Mouse (Mus musculus) embryo, embryonic 9.5 days (tissue): ENCODE results near the gene Nudt14.

ENCODE experiments used
- DNase-seq: peaks from one replicate; pipeline ENCODE4 v3.0.0-alpha.2; 2017; ENCODE audit errors: extremely low spot score

Gene Nudt14

DNA sequence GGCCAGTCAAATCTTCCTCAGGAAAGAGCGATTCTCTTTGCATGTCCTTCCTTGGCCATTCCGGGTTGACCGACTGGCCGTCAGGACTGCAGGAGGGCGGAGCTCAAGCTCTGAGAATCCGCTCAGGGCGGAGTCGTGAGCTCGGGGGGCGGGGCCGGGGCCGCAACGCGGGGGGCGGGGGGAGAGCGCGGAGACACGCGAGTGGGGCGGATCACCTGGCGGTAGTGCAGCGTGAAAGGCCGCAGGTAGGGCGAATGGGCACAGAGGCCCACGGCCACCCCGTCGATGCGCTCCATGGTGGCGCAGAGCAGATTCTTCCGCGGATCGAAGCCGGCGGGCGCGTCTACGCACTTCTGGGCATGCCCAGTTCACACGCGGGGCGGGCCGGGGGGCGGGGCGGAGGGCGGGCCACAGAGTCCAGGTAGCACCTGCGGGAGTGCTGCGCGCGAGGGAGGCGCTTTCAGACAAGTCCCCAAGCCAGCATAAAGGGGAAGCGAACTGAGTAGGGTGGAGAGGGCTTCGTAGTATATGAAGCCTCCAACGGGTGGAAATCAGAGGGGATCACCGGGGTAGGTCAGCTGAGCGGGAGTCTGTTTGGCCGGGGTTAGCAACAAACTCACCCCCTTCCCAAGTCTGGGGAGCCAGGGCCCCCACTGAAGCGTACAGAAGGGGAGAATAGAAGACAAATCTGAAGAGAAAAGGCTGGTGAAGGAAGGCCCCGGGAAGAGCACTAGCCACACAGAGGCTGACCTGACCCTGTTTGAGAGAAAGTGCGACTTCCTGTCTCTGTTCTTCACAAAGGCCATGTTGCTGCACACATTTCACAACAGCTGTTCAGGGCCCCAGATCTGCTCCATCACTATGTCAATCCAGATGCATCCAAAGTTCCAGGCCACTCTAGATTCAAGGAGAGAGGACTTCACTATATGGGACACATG, at the start of gene Nudt14:
Nudt14 (minus strand) TSS at position 349 of the 938 bp plus-strand sequence.
- peak; percentile 86 for DNase-seq

DNA sequence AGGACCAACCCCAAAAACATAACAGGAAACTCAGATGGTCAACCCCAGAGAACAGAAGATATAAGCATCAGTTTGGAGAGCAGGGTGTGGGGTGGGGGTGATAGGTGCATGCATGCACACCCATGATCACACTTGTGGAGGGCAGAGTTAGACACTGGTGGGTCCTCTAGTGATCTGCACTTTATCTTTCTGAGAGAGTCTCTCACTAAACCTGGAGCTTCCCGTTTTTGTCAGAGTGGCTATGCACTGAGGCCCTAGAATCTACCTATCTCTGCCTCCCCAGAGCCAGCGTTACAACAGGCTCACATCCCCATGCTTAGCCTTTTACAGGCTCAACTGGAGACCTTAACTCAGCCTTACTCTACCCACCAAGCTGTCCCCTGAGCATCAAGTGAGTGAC, 49.5 kb upstream of the Nudt14 start:
- no peak for DNase-seq

DNA sequence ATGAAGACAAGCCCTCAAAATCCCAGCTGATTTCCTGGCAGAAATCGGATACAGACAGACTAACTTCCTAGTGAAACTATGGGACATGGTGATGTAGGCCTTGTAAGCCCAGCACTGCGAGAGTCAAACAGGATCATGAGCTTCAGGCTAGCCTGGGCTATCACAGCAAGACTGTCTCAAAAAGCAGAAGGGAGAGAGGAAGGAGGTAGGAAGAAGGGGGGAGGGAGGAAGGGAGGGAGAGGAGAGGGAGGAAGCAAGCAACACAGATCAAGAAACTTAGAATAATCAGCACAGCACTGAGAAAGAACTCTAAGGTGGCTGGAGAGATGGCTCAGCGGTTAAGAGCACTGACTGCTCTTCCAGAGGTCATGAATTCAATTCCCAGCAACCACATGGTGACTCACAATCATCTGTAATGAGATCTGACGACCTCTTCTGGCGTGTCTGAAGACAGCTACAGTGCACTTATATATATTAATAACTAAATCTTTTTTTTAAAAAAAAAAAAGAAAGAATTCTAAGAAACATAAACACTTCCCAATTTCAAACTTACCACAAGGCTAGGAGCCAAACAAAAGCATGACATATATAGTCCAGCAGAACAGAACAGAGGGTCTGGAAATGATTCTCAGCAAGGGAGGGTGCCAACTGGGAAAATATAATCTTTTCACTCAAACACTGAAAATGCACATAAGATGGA, 48.9 kb upstream of the Nudt14 start:
- no peak for DNase-seq

DNA sequence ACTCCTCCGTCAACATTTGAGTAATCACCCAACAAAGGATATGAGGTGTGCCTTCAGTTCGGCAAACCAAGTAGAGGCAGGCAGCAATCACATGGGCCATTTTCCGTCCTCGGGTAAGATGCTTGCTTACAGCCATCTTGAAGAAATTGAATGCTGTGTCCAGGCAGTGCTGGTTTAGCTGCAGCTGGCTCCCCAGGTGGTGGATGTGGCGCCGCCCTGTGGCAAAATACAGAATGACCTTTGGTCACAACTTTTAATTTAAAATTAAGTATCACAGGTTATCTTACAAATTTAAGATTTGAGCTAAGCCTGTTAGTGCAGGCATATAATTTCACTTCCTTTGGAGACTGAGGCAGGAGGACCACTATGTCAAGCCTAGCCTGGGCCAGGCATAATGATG, 46.0 kb upstream of the Nudt14 start:
- no peak for DNase-seq

DNA sequence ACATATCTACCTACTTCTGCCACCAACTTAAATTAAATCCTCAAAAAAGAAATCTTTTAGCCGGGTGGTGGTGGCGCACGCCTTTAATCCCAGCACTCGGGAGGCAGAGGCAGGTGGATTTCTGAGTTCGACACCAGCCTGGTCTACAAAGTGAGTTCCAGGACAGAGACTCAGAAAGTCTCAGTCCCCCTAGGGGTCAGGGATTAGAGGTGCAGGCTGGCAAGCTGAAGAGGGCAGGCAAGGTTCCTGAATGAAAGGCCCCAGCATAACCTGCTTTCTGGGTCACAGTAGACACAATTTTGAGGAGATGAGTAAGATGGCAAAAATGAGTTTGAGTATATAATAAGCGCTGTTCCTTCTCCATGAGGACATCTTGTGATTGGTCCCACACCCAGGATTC, 43.4 kb upstream of the Nudt14 start:
- no peak for DNase-seq

DNA sequence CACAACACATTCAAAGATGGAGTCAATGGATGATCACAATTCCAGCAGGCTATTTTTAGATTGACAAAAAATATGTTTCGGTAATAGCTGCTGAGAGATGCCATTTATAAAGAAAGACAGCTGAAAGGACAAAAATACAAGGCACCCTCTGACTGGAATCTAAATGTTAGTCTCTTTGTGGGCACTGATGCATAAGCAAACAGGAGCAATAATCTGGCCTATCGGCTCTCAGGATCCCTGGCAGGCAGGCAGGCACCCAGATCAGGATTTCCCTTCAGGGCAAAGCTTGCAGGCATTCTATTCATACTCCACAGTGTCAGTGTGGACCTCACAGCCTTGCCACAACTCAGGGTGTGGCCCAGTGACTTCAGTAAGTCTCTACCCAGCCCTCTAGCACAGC, 40.1 kb upstream of the Nudt14 start:
- no peak for DNase-seq

DNA sequence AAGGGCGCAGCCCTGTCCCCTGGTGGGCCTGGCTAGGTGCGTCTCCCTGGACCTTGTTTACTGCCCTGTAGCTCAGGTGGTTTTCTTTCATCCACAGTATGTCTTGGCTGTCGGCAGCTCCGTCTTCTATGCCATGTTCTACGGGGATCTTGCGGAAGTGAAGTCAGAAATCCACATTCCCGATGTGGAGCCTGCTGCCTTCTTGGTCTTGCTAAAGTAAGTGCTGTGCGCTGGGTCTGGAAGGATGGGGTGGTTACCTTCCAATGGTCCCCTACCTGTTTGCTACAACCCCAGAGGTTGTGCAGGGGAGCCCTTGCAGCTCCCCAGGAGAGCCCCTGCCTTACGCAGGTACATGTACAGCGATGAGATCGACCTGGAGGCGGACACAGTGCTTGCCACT, 35.2 kb upstream of the Nudt14 start:
- peak; percentile 24 for DNase-seq

DNA sequence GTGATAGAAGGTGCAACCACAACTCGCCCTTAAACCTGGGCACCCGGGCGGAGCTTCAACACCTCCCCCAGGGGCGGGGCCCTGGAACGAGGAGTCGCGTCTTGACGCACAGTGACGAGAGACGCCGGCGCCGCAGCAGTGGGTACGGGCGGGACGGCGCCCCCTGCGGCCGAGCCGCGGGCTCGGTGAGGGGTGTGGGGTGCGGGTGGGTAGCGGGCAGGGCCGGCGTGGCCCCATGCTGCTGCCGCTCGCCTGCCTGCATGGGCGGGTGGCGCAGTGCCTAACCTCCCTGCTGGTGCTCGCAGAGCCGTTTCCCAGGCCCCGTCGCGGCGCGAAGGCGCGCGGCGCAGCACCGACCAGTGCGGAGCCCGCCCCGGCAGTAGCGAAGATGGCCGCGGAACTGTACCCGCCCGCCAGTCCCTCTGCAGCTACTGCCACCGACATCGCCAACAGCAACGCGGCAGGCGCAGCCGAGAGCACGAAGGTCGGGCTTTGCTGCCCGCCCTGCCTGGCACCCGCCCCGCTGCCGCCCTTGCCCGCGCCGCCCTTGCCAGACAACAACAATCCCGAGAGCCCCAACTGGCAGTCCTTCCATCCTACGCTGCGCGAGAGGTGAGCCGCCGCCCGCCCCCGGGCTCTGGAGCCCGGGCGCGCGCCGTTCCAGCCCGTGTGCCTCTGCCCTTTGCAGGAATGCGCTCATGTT, 34.6 kb upstream of the Nudt14 start, which contains the start of gene Btbd6:
Btbd6 (plus strand) TSS at position 112 of the 703 bp plus-strand sequence.
- DNase-seq = peak; percentile 87

DNA sequence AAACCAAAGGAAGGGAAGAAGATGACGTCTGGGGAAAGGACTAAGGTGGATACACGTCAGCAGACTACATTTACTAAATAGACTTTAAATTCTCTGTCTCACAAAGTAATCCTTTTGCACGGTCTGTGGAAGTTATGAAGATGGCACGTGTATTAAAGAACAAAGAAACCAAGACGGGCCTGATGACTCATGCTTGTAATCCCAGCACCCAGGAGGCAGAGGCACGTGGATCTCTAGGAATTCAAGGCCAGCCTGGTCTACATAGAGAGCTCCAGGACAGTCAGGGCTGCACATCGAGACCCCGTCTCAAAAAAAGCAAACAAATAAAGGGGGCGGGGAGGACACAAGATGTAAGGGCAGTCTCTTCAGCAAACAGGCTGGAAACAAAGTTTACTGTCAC, 32.8 kb upstream of the Nudt14 start:
- DNase-seq = no peak

DNA sequence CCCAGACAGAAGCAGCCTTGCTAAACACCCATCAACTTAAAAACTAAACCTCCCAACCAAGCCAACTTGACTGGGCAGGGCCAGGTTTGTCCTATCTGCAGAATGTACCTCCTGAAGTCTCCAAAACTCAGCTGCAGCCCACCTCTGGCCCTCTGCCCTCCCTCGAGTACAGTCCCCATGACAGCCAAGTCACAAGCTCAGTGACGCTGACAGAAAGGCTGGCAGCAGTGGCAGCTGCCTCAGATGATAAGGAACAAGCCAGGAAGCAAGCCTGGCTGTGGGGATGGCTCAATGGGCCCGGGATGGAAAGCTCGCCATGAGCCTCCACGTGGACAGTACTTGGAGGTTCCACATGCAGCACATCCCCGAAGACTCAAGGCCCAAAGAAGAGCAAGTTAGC, 27.7 kb upstream of the Nudt14 start:
- no peak for DNase-seq

DNA sequence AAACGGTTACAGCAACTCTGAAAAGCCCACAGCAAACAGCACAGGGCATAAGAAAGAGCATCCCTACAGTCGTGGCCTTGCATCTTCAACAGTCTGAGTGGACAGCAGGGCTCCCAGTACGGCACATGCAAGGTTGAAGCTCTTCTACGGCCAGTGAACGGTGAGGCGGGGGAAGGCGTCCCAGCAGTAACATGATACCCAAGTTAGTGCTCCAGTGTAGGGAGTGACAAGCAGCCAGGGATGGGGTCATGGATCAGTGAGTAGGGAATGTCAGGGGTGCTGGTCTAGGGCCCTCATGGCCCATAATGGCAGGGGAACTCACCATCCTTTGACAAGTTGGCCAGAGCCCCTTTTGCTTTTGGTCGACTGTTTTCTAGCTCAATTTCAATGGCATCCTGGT, 27.0 kb upstream of the Nudt14 start:
- DNase-seq = no peak

DNA sequence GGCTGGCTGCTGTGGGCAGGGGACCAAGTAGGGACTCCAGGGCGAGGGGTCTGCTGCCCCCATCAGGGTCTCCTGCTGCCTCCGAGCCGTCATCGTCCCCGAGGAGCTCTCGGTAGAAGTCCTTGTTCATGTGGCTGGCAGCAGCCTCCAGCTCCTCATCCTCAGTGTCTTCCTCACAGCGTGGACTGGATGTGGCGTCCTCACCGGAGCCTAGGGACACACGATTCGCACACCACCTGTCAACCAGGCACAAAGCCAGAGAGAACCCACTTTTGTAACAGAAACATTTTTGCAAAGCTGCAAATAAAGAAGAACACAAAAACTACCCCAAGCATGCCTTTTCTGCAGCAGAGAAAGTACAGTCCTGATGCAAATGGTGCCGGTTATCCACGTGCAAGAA, 23.9 kb upstream of the Nudt14 start:
- no peak for DNase-seq

DNA sequence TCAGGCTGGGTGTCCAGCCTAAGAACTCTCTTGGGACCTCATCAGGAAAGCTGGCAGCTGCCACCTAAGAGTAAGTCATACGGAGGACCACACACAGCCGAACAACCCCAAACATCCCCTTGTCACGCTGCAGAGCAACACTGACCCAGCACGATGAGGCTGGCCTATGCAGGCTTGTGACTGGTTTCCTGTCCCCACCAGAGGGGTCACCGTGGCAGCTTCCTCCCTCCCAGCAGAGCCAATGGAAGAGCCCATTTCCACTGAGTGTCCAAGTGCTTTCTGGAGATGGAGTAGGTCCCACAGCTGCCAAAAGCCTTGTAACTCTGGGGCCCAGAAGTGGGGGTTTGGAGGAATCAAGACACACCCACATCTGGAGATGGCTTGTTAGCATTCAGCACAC, 19.9 kb upstream of the Nudt14 start:
- no peak for DNase-seq

DNA sequence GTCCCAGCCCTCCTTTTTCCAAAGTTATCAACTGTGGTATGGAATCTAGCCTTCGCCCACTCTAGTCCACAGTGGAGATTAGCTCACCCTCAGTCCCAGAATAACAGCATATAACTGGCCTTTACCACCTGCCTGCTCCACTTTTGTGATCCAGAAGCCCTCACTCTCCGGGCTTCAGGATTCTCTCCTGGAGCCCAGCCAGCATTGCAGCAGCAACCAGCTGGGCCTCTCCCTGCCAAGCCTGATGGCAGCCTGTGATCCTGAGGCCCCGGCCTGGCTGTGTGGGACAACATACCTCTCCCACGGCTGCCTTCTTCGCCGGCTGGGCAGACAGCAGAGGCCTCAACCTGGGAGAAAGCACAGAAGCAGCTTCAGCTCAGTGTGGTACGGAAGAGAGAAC, 19.5 kb upstream of the Nudt14 start:
- DNase-seq = no peak

DNA sequence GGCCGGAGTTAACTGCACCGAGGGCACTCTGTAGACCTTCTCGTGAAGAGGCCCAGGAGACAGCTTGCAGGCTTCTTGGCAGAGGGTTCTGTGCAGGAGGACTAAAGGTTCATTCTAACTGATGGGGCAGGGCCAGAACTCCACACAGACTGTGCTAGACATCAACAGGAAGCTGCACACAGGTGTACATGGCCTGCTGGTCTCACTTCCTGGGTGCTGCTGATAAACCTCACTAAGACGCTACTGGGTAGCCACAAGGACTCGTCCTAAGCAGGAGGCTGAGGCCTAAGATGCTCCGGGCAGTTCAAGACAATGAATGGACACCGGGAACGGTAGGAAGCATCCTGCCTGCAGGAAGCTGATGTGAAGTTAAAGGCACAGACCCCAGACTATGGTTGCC, 17.5 kb upstream of the Nudt14 start:
- no peak for DNase-seq

DNA sequence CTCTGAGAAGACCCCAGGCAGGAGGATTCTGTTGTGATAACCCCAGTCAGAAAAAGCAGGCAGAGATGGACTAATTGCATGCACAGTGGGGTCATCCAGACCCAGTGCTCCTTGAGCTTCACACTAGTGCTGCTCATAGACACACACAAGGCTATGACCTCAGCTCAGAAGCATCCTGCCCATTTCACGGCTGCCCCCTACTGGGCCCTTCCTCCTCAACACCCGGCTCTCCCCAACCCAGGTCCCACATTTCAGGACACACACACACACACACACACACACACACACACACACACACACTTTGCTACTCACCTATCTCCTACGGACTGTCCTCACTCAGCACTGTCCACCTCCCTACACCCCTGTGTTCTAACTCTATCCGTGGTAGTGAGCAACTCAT, 16.4 kb upstream of the Nudt14 start:
- DNase-seq = peak; percentile 32

DNA sequence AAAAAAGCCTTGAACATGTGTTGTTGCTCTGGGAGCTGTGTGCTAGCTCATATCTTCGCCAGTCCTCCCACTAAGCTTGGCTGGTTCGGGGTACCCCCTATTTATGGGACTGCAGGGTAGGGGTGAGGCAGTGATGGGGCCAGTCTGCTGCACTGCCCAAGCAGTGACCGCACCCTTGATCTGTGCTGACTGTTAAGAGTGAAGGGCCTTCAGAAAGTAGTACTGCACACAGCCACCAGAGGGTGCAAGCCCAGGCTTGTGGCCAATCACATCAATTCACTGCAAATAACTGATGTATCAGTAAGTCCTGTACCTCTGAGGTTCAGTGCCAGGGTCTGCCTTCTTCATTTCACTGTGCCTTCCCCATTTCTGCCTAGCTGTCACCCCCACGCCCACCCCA, 13.9 kb upstream of the Nudt14 start:
- peak; percentile 60 for DNase-seq

DNA sequence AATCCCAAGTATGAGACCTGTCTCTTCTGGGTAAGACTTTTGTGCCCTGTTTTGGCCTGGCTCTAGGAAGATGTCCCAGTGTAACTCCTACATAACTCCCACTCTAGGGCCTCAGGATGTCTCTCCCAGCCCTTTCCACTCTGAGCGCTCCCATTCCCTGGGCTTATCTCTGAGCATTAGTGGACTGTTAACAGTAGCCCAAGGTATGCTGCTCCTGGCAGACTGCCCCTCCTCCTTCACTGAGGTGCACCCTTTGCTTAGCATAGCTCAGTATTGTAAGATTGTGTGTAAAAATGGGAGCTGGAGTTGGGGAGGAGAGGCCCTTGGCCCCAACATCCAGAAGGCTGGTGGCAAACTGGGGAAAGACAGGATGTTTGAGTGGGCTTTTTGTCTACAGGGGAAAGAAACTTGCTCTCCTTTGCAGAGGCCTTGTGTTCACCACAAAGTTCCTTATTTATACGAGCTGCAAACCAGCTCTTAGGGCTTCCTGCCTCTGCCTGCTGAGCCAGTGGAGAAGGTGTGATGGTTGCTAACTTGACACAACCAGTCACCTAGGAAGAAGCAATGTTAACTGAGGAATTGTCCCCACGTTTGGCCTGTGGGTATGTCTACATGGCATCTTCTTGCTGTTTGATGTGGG, 11.1 kb upstream of the Nudt14 start:
- DNase-seq = no peak

DNA sequence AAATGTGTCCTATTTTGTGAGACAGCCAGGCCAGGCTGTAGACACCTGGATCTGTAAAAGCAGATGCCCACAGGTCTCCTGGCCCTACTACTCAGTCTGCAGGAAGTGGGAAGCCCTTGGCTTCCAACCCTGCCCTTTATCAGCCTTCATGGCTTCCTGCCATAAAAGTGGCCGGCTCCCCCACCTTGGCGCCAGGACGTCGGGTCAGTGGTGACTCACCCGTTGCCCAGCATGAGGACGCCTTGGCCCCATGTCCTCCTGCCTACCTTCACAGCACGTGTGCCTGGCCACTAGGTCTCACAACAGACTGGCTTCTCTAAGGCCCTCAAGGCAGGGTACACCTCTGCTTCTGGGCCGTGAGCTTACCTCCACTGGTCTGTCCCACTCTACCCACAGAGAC, 10.5 kb upstream of the Nudt14 start:
- DNase-seq = no peak

DNA sequence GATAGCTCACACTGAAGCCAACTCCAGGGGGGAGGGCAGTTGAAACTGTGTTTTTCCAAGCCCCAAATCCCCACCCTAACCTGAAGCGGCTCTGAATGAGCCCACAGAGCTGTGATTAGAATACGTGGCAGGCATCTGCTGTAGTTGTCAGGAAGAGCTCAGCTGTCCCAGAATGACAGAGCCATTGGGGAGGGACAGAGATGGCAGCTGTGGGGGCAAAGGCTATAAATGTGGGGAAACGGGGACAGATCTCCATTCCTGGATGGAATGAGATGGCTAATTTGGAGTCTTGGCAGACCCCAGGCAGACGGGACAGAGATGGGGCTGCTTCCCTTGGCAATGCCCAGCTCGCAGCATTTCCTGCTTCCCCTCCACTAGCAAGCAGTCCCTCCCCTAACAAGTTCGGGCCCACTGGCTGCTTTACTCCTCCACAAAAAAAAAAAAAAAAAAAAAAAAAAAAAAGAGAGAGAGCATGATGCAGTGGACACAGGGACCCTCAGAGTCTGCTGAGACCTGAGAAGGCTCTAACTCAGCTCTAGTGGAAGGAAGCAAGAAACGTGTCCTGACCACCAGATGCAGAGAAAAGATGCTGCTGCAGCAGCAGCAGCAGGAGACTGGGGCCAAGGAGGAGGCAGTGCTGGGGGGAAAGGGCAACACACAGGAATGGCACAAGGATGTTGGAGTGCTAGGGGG, 9.4 kb upstream of the Nudt14 start:
- DNase-seq = no peak

DNA sequence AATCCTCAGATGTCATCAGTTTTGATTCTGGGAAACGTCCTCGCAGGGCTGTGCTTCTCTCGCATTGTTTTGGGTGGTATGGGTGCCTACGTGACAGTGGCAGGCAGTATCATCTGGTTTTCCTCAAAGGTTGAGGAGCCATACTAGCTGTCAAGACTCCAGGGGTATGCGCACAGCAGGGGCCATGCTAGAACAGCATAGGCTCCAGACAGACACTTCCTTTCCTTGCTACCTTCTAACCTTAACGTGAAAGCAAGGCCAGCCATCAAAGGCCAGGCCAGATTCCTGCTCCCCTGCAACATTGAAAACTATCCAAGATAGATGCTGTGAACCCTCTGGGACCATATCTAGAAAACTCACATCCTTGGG, 8.8 kb upstream of the Nudt14 start:
- DNase-seq = no peak
